Mouse (Mus musculus): ENCODE data around the gene Mttp.

The Mttp gene

GRCm38 (mm10) chr3:138083073-138083637, 61.6 kb downstream of the Mttp start:
- DNase-seq (ENCODE audit: low read depth): no peak

GRCm38 (mm10) chr3:138078701-138079100, 66.1 kb downstream of the Mttp start:
- no peak for DNase-seq (ENCODE audit: low read depth)

GRCm38 (mm10) chr3:138077476-138078340, 67.1 kb downstream of the Mttp start:
- DNase-seq (ENCODE audit: low read depth): no peak

- no peak for DNase-seq (ENCODE audit: low read depth)
Observed at GRCm38 (mm10) chr3:138075209-138075608, 69.6 kb downstream of the Mttp start.

- DNase-seq (ENCODE audit: low read depth): no peak
Observed at GRCm38 (mm10) chr3:138074214-138074613, 70.6 kb downstream of the Mttp start.

GRCm38 (mm10) chr3:138071476-138072073, 73.2 kb downstream of the Mttp start:
- DNase-seq (ENCODE audit: low read depth): no peak

GRCm38 (mm10) chr3:138071004-138071403, 73.8 kb downstream of the Mttp start:
- DNase-seq (ENCODE audit: low read depth): no peak

GRCm38 (mm10) chr3:138069756-138070511, 74.8 kb downstream of the Mttp start:
- DNase-seq (ENCODE audit: low read depth): no peak

GRCm38 (mm10) chr3:138068103-138068502, 76.7 kb downstream of the Mttp start:
- no peak for DNase-seq (ENCODE audit: low read depth)

GRCm38 (mm10) chr3:138067288-138067687, 77.5 kb downstream of the Mttp start, which contains the start of gene Gm5105:
Gm5105 (minus strand) TSS chr3:138067388.
- DNase-seq (ENCODE audit: low read depth): no peak

- no peak for DNase-seq (ENCODE audit: low read depth)
Observed at GRCm38 (mm10) chr3:138066348-138066856, 78.4 kb downstream of the Mttp start.

GRCm38 (mm10) chr3:138065930-138066329, 78.8 kb downstream of the Mttp start:
- no peak for DNase-seq (ENCODE audit: low read depth)

GRCm38 (mm10) chr3:138064732-138065645, 79.8 kb downstream of the Mttp start, which contains the start of gene 1110002E22Rik:
1110002E22Rik (plus strand) TSS chr3:138065052.
- DNase-seq (ENCODE audit: low read depth): no peak

GRCm38 (mm10) chr3:138063731-138064329, 80.9 kb downstream of the Mttp start:
- DNase-seq (ENCODE audit: low read depth): peak; percentile 79

GRCm38 (mm10) chr3:138062673-138063072, 82.1 kb downstream of the Mttp start:
- no peak for DNase-seq (ENCODE audit: low read depth)

- peak; percentile 55 for DNase-seq (ENCODE audit: low read depth)
Observed at GRCm38 (mm10) chr3:138061205-138061911, 83.4 kb downstream of the Mttp start.

- DNase-seq (ENCODE audit: low read depth): no peak
Observed at GRCm38 (mm10) chr3:138060429-138060828, 84.3 kb downstream of the Mttp start.

- no peak for DNase-seq (ENCODE audit: low read depth)
Observed at GRCm38 (mm10) chr3:138058226-138058625, 86.5 kb downstream of the Mttp start.

- DNase-seq (ENCODE audit: low read depth): no peak
Observed at GRCm38 (mm10) chr3:138056976-138057375, 87.8 kb downstream of the Mttp start.

- DNase-seq (ENCODE audit: low read depth): peak; percentile 54
Observed at GRCm38 (mm10) chr3:138053969-138054368, 90.8 kb downstream of the Mttp start.

Data from fibroblast of lung, adult 2 months (primary cell).